Mouse (Mus musculus): Measurements from ENCODE around the gene March8.

GRCm38 (mm10) chr6:116337466-116337834, 374 bp upstream of the March8 start:
- no peak for TF ChIP-seq CTCF (IDR thresholded peaks at IDR 0.05; ENCODE audit: borderline replicate concordance, extremely low read depth, insufficient read depth, insufficient read length)
- TF ChIP-seq POLR2A (IDR thresholded peaks at IDR 0.05; ENCODE audit: borderline replicate concordance, extremely low read depth, insufficient read depth, insufficient read length, poor library complexity, severe bottlenecking) = no peak

All from brain, embryonic 14.5 days (tissue).